Mouse (Mus musculus) hindbrain, embryonic 14.5 days (tissue): ENCODE data around the gene Klhl7. TPM values are rescaled to one million over a fixed set of nuclear protein-coding genes. Genes with fewer than 3 reads are reported as not detected.
A peak's percentile ranks its signal among the peaks of the same experiment; 100 is the strongest.
"Not testable (repeated sequence)": the region's sequence is repeated elsewhere in the genome, so short reads cannot be mapped to it uniquely, and the experiment has no call there.

Experiments
- ATAC-seq: fragments of 200-750 bp; cut with Nextera tagmentation; 2 replicates; pipeline ENCODE4 v1.8.0; 2017; ENCODE audit warnings: moderate number of reproducible peaks, mild to moderate bottlenecking, moderate TSS enrichment, moderate library complexity; ENCODE audit not compliant: low FRiP score
- DNase-seq: peaks from one replicate; pipeline ENCODE4 v3.0.0-alpha.2; 2015; ENCODE audit warnings: low spot score
- H3K27ac ChIP-seq: fragments of 300-500 bp; sonication (generic); 2 replicates; pipeline ENCODE4 v1.5.1; 2014; ENCODE audit warnings: mild to moderate bottlenecking, moderate library complexity
- H3K27me3 ChIP-seq: fragments of 300-500 bp; sonication (generic); 2 replicates; pipeline ENCODE4 v1.6.1; 2014; ENCODE audit warnings: mild to moderate bottlenecking, low read length, mixed read lengths; ENCODE audit not compliant: control insufficient read depth, insufficient read depth
- H3K36me3 ChIP-seq: fragments of 300-500 bp; sonication (generic); replicated peaks from 2 replicates; pipeline ENCODE4 v1.6.1; 2014; ENCODE audit not compliant: control insufficient read depth, insufficient read depth
- H3K4me1 ChIP-seq: fragments of 300-500 bp; sonication (generic); replicated peaks from 2 replicates; pipeline ENCODE4 v1.6.1; 2014; ENCODE audit warnings: antibody characterized with exemption, low read length, mixed read lengths; ENCODE audit not compliant: control insufficient read depth, insufficient read depth
- H3K4me2 ChIP-seq: fragments of 300-500 bp; sonication (generic); replicated peaks from 2 replicates; pipeline ENCODE4 v1.6.1; 2014; ENCODE audit warnings: mild to moderate bottlenecking, moderate library complexity
- H3K4me3 ChIP-seq: fragments of 300-500 bp; sonication (generic); replicated peaks from 2 replicates; pipeline ENCODE4 v1.5.1; 2014; ENCODE audit warnings: mild to moderate bottlenecking, low read length
- H3K9ac ChIP-seq: fragments of 300-500 bp; sonication (generic); 2 replicates; pipeline ENCODE4 v1.6.1; 2014
- H3K9me3 ChIP-seq: fragments of 300-500 bp; sonication (generic); 2 replicates; pipeline ENCODE4 v1.6.1; 2016; ENCODE audit warnings: low read length; ENCODE audit not compliant: control insufficient read depth
- WGBS: fragments of 180-500 bp; shearing (Covaris S2); extraction: QIAGEN DNeasy Blood & Tissue Kit; methylation state at CpG from one replicate; pipeline ENCODE4 v1.1.7; 2014; 5-methylcytosine and 5-hydroxymethylcytosine counted together
- polyA plus RNA-seq: library from polyadenylated mRNA; unstranded; fragments of >200 nt; fragmentation: Nextera tagmentation; extraction: Ambion mirVana; gene quantifications from 2 replicates; pipeline ENCODE4 v1.2.1, GENCODE M21; 2014

The Klhl7 gene
- polyA plus RNA-seq, 1 experiment from 2014 or later = 152 TPM

DNA sequence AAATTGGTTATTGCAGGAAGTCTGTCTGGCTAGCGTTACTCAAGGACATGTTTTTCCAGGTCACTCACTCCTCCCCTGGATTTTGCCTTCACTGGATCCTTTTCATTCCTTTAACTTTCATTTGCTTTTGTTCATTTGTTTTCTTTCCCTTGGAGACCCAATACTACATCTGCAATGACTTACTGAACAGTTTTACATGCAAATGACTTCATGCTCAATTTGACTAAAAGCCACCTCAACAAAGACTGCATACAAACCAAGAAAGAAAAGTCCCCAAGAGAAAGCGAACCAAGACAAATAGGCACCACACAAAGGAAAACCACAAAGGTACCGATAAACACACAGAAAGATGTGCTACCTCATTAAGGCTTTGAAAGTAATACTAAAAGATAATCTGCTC lies 13.5 kb upstream of the Klhl7 start:
- no peak for DNase-seq
- Histone ChIP-seq H3K9ac (no peak overlapping the region), H3K36me3 (no peaks in the 10 kb centered on the region), H3K27me3 (no peaks in the 10 kb centered on the region), H3K27ac (no peak overlapping the region), H3K4me1 (no peaks in the 10 kb centered on the region), H3K9me3 (no peaks in the 10 kb centered on the region), H3K4me2 (no peak overlapping the region), H3K4me3 (no peak overlapping the region)
- no peak for ATAC-seq
- 16% methylated on average over 3 of the region's 3 CpGs for WGBS

- Histone ChIP-seq H3K27me3 (no peaks in the 10 kb centered on the region), H3K36me3 (no peaks in the 10 kb centered on the region), H3K4me3 (no peak overlapping the region), H3K4me2 (no peak overlapping the region), H3K27ac (no peak overlapping the region), H3K9ac (no peak overlapping the region), H3K4me1 (no peaks in the 10 kb centered on the region), H3K9me3 (no peaks in the 10 kb centered on the region)
- DNase-seq (no peak), ATAC-seq (no peak)
- 97% methylated on average over 1 of the region's 1 CpGs for WGBS
Observed at GRCm38 (mm10) chr5:24088451-24088850, 12.0 kb upstream of the Klhl7 start.

DNA sequence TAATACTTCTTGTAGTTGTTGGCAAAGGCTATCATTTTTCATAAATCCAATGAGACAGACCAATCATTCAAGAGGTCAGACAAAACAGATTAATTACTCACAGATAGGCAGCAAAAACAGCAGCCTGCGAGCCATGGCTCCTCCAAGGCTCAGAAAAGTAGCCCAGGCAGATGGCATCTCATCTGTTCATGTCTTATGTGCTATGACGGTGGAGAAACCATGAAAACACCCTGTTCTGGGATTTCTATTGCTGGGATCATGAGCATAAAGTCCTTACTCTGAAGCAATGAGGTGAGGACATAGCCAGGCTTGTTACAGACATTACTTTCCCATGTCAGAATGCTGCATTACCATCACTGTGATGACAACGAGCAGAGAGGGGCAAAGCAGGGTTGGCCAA lies 7.9 kb upstream of the Klhl7 start:
- Histone ChIP-seq H3K4me2 (no peak overlapping the region), H3K27me3 (no peaks in the 10 kb centered on the region), H3K4me3 (no peak overlapping the region), H3K9me3 (no peaks in the 10 kb centered on the region), H3K27ac (no peak overlapping the region), H3K9ac (no peak overlapping the region), H3K36me3 (no peaks in the 10 kb centered on the region), H3K4me1 (no peaks in the 10 kb centered on the region)
- DNase-seq (no peak), ATAC-seq (no peak)
- 83% methylated on average over 3 of the region's 3 CpGs for WGBS

GRCm38 (mm10) chr5:24095393-24095792 lies 5.0 kb upstream of the Klhl7 start:
- H3K4me3 ChIP-seq = no peak overlapping the region
- H3K4me1 ChIP-seq = 0 out of 2 replicates have a peak, but pooled peaks cover 4% of the 10 kb centered on the region
- H3K27ac ChIP-seq = no peak overlapping the region
- no peak for DNase-seq
- 78% methylated on average over 6 of the region's 6 CpGs for WGBS
- H3K9me3 ChIP-seq = no peaks in the 10 kb centered on the region
- no peaks in the 10 kb centered on the region for H3K27me3 ChIP-seq
- H3K36me3 ChIP-seq = no peaks in the 10 kb centered on the region
- H3K4me2 ChIP-seq = no peak overlapping the region
- no peak overlapping the region for H3K9ac ChIP-seq
- ATAC-seq = no peak

DNA sequence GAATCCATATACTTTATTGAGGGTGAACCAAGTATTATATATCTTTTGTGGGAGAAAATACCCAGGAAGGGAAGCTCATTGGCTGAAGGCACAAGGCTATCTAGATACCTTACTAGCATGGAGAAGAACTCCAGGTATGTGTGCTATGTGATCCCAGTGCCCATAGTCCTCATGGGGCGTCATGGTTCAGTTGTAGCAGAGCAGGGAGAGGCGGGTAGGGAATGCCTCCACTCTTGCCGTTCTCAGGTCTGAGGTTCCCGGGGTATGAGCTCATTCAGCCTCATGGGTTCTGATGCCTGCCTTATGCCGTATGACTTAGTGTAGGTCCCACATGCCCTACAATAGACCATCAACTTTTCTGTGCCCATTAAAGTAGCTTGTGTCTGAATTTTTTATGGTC lies 4.5 kb upstream of the Klhl7 start:
- H3K9ac ChIP-seq = no peak overlapping the region

DNA sequence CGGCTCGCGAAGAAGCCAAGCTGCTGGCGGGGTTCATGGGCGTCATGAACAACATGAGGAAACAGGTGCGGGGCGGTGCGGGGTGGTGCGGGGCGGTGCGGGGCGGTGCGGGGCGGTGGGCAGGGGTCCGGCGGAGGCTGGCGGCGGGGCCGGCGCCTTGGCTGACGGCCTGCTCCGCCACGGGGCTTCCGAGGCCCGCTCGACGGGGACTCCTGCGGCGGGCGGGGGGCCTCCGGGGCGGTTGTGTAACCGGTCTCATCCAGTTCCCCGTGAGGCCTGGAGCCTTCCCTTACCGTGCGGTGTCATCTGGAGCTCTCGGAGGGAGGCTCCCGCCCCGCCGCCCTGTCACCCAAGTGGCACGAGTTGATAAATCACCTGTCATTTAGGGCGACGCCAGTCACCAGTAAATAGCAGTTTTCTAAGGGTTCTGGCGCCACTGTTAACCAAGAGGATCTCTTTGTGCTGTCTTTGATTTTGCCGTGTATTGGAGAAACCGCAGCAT lies 456 bp downstream of the Klhl7 start:
- peak overlapping the region; percentile 97 for H3K27ac ChIP-seq
- H3K36me3 ChIP-seq = no peaks in the 10 kb centered on the region
- H3K27me3 ChIP-seq = no peaks in the 10 kb centered on the region
- H3K9ac ChIP-seq = peak overlapping the region; percentile 96
- H3K4me1 ChIP-seq = peaks cover 36% of the 10 kb centered on the region
- no peaks in the 10 kb centered on the region for H3K9me3 ChIP-seq
- peak overlapping the region; percentile 61 for H3K4me2 ChIP-seq
- WGBS = 0% methylated on average over 36 of the region's 46 CpGs
- H3K4me3 ChIP-seq = peak overlapping the region; percentile 92
- peak; percentile 72 for DNase-seq
- peak; percentile 78 for ATAC-seq

More for the DNA sequence above, 4.5 kb upstream of the Klhl7 start:
- Histone ChIP-seq H3K36me3 (no peaks in the 10 kb centered on the region), H3K4me3 (no peak overlapping the region), H3K9me3 (no peaks in the 10 kb centered on the region), H3K4me1 (0 out of 2 replicates have a peak, but pooled peaks cover 4% of the 10 kb centered on the region), H3K4me2 (no peak overlapping the region), H3K27me3 (no peaks in the 10 kb centered on the region), H3K27ac (no peak overlapping the region)
- 81% methylated on average over 5 of the region's 5 CpGs for WGBS
- ATAC-seq (no peak), DNase-seq (no peak)

- H3K9ac ChIP-seq = peak overlapping the region; percentile 96
- no peaks in the 10 kb centered on the region for H3K36me3 ChIP-seq
- H3K4me3 ChIP-seq = peak overlapping the region; percentile 92
- ATAC-seq (0 out of 2 replicates have a peak, but pooled peaks have one; percentile 26), DNase-seq (peak; percentile 72)
- peaks cover 38% of the 10 kb centered on the region for H3K4me1 ChIP-seq
- no peaks in the 10 kb centered on the region for H3K9me3 ChIP-seq
- no peaks in the 10 kb centered on the region for H3K27me3 ChIP-seq
- peak overlapping the region; percentile 61 for H3K4me2 ChIP-seq
- 2% methylated on average over 8 of the region's 8 CpGs for WGBS
- peak overlapping the region; percentile 97 for H3K27ac ChIP-seq
Observed at GRCm38 (mm10) chr5:24101446-24102140, 1.2 kb downstream of the Klhl7 start.

DNA sequence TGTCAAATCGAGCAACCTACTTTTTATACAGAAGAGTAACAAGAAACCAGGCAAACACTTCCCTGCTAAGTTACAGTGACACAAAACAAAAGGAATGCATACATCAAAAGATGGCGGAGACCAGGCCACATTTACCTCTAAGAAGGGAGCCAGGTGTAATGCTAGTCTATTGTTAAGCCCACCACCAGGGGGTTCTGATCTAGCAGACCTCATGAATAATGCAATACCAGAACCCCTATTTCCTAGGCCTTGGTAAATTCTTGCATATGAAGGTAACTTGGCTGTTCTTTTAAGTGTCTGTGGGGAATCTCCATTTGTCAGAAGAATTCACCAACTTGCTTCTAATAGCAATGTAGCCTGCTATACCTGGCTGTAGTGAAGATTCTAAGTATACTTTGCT lies 2.8 kb downstream of the Klhl7 start:
- Histone ChIP-seq H3K4me3 (peak overlapping the region; percentile 92), H3K4me1 (peaks cover 39% of the 10 kb centered on the region), H3K9ac (peak overlapping the region; percentile 28; the same call in 1 of the 2 replicates), H3K4me2 (peak overlapping the region; percentile 61)
- not testable (repeated sequence) for H3K9me3 ChIP-seq, ATAC-seq, DNase-seq, H3K27me3 ChIP-seq, H3K27ac ChIP-seq, H3K36me3 ChIP-seq
- WGBS = 55% methylated on average over 2 of the region's 2 CpGs

DNA sequence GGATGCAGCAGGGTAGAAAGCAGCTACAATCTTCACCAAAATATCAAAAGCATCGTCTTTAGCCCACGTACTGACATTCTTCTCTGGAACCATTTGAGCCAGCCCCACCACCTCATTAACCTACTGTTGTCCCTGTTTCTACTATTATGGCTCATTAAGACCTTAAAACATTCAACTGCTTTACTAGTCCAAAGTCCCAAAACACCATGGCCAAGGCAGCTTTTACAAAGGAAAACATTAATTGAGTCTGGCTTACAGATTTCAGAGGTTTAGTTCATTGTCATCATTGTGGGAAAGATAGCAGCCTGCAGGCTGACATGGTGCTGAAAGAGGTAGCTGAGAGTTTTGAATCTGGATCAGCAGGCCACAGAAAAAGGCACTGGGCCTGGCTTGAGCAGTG lies 3.4 kb downstream of the Klhl7 start:
- Histone ChIP-seq H3K27ac (no peak overlapping the region), H3K9me3 (no peaks in the 10 kb centered on the region), H3K4me1 (peaks cover 39% of the 10 kb centered on the region), H3K4me3 (no peak overlapping the region), H3K4me2 (peak overlapping the region; percentile 61), H3K27me3 (no peaks in the 10 kb centered on the region), H3K36me3 (no peaks in the 10 kb centered on the region), H3K9ac (no peak overlapping the region)
- 59% methylated on average over 2 of the region's 2 CpGs for WGBS
- no peak for ATAC-seq
- no peak for DNase-seq
